Mouse (Mus musculus): Measurements from ENCODE around the gene Pum1. TPM values are rescaled to one million over a fixed set of nuclear protein-coding genes. Genes with fewer than 3 reads are reported as not detected.

Pum1 gene
- polyA plus RNA-seq, 1 experiment = 56.5 TPM

- no peaks in the 10 kb centered on the region for H3K36me3 ChIP-seq (ENCODE audit: control insufficient read depth, insufficient read depth, low read length)
- no peak overlapping the region for H3K4me3 ChIP-seq (ENCODE audit: control insufficient read depth, low read depth, low read length)
- H3K27me3 ChIP-seq (ENCODE audit: control insufficient read depth, insufficient read depth, low read length) = no peaks in the 10 kb centered on the region
- no peaks in the 10 kb centered on the region for H3K4me1 ChIP-seq (ENCODE audit: control insufficient read depth, insufficient read depth, low read length)
- no peak overlapping the region for H3K27ac ChIP-seq (ENCODE audit: control insufficient read depth, insufficient read depth, low read depth, low read length)
- no peak for TF ChIP-seq CTCF (IDR thresholded peaks at IDR 0.05; ENCODE audit: control insufficient read depth, insufficient read depth, insufficient replicate concordance, low read depth, low read length)
- TF ChIP-seq POLR2A (IDR thresholded peaks at IDR 0.05; ENCODE audit: control insufficient read depth, low read depth, low read length) = no peak
Observed at GRCm38 (mm10) chr4:130640031-130640717, 22.9 kb upstream of the Pum1 start.

- Histone ChIP-seq H3K27ac (ENCODE audit: control insufficient read depth, insufficient read depth, low read depth, low read length) (no peak overlapping the region), H3K4me1 (ENCODE audit: control insufficient read depth, insufficient read depth, low read length) (no peaks in the 10 kb centered on the region), H3K36me3 (ENCODE audit: control insufficient read depth, insufficient read depth, low read length) (no peaks in the 10 kb centered on the region), H3K27me3 (ENCODE audit: control insufficient read depth, insufficient read depth, low read length) (no peaks in the 10 kb centered on the region), H3K4me3 (ENCODE audit: control insufficient read depth, low read depth, low read length) (no peak overlapping the region)
- TF ChIP-seq CTCF (IDR thresholded peaks at IDR 0.05; ENCODE audit: control insufficient read depth, insufficient read depth, insufficient replicate concordance, low read depth, low read length) (no peak), POLR2A (IDR thresholded peaks at IDR 0.05; ENCODE audit: control insufficient read depth, low read depth, low read length) (no peak)
Observed at GRCm38 (mm10) chr4:130642468-130642867, 20.7 kb upstream of the Pum1 start.

GRCm38 (mm10) chr4:130645426-130645825 is 17.7 kb upstream of the Pum1 start:
- H3K27ac ChIP-seq (ENCODE audit: control insufficient read depth, insufficient read depth, low read depth, low read length) = no peak overlapping the region
- TF ChIP-seq POLR2A (IDR thresholded peaks at IDR 0.05; ENCODE audit: control insufficient read depth, low read depth, low read length) (no peak), CTCF (IDR thresholded peaks at IDR 0.05; ENCODE audit: control insufficient read depth, insufficient read depth, insufficient replicate concordance, low read depth, low read length) (no peak)
- H3K4me3 ChIP-seq (ENCODE audit: control insufficient read depth, low read depth, low read length) = no peak overlapping the region
- H3K36me3 ChIP-seq (ENCODE audit: control insufficient read depth, insufficient read depth, low read length) = no peaks in the 10 kb centered on the region
- no peaks in the 10 kb centered on the region for H3K27me3 ChIP-seq (ENCODE audit: control insufficient read depth, insufficient read depth, low read length)
- H3K4me1 ChIP-seq (ENCODE audit: control insufficient read depth, insufficient read depth, low read length) = no peaks in the 10 kb centered on the region

- Histone ChIP-seq H3K36me3 (ENCODE audit: control insufficient read depth, insufficient read depth, low read length) (no peaks in the 10 kb centered on the region), H3K27ac (ENCODE audit: control insufficient read depth, insufficient read depth, low read depth, low read length) (no peak overlapping the region), H3K4me3 (ENCODE audit: control insufficient read depth, low read depth, low read length) (no peak overlapping the region), H3K27me3 (ENCODE audit: control insufficient read depth, insufficient read depth, low read length) (no peaks in the 10 kb centered on the region), H3K4me1 (ENCODE audit: control insufficient read depth, insufficient read depth, low read length) (no peaks in the 10 kb centered on the region; the same call in 1 of the 2 replicates)
- no peak for TF ChIP-seq POLR2A (IDR thresholded peaks at IDR 0.05; ENCODE audit: control insufficient read depth, low read depth, low read length)
- TF ChIP-seq CTCF (IDR thresholded peaks at IDR 0.05; ENCODE audit: control insufficient read depth, insufficient read depth, insufficient replicate concordance, low read depth, low read length) = no peak
Observed at GRCm38 (mm10) chr4:130651286-130651685, 11.8 kb upstream of the Pum1 start.

- no peaks in the 10 kb centered on the region for H3K27me3 ChIP-seq (ENCODE audit: control insufficient read depth, insufficient read depth, low read length)
- no peaks in the 10 kb centered on the region for H3K36me3 ChIP-seq (ENCODE audit: control insufficient read depth, insufficient read depth, low read length)
- no peaks in the 10 kb centered on the region; the same call in 1 of the 2 replicates for H3K4me1 ChIP-seq (ENCODE audit: control insufficient read depth, insufficient read depth, low read length)
- H3K4me3 ChIP-seq (ENCODE audit: control insufficient read depth, low read depth, low read length) = no peak overlapping the region
- TF ChIP-seq POLR2A (IDR thresholded peaks at IDR 0.05; ENCODE audit: control insufficient read depth, low read depth, low read length) (no peak), CTCF (IDR thresholded peaks at IDR 0.05; ENCODE audit: control insufficient read depth, insufficient read depth, insufficient replicate concordance, low read depth, low read length) (no peak)
- H3K27ac ChIP-seq (ENCODE audit: control insufficient read depth, insufficient read depth, low read depth, low read length) = no peak overlapping the region
Observed at GRCm38 (mm10) chr4:130652546-130652945, 10.6 kb upstream of the Pum1 start.

GRCm38 (mm10) chr4:130657820-130658565 is 5.1 kb upstream of the Pum1 start:
- Histone ChIP-seq H3K27ac (ENCODE audit: control insufficient read depth, insufficient read depth, low read depth, low read length) (no peak overlapping the region), H3K27me3 (ENCODE audit: control insufficient read depth, insufficient read depth, low read length) (no peaks in the 10 kb centered on the region), H3K36me3 (ENCODE audit: control insufficient read depth, insufficient read depth, low read length) (no peaks in the 10 kb centered on the region), H3K4me1 (ENCODE audit: control insufficient read depth, insufficient read depth, low read length) (peaks cover 3% of the 10 kb centered on the region), H3K4me3 (ENCODE audit: control insufficient read depth, low read depth, low read length) (no peak overlapping the region)
- TF ChIP-seq POLR2A (IDR thresholded peaks at IDR 0.05; ENCODE audit: control insufficient read depth, low read depth, low read length) (no peak), CTCF (IDR thresholded peaks at IDR 0.05; ENCODE audit: control insufficient read depth, insufficient read depth, insufficient replicate concordance, low read depth, low read length) (no peak)

GRCm38 (mm10) chr4:130659470-130659869 is 3.7 kb upstream of the Pum1 start:
- TF ChIP-seq POLR2A (IDR thresholded peaks at IDR 0.05; ENCODE audit: control insufficient read depth, low read depth, low read length) (no peak), CTCF (IDR thresholded peaks at IDR 0.05; ENCODE audit: control insufficient read depth, insufficient read depth, insufficient replicate concordance, low read depth, low read length) (no peak)

More at GRCm38 (mm10) chr4:130659470-130659869, 3.7 kb upstream of the Pum1 start:
- H3K4me1 ChIP-seq (ENCODE audit: control insufficient read depth, insufficient read depth, low read length) = peaks cover 3% of the 10 kb centered on the region
- H3K4me3 ChIP-seq (ENCODE audit: control insufficient read depth, low read depth, low read length) = no peak overlapping the region
- H3K27me3 ChIP-seq (ENCODE audit: control insufficient read depth, insufficient read depth, low read length) = no peaks in the 10 kb centered on the region
- H3K27ac ChIP-seq (ENCODE audit: control insufficient read depth, insufficient read depth, low read depth, low read length) = no peak overlapping the region
- no peaks in the 10 kb centered on the region for H3K36me3 ChIP-seq (ENCODE audit: control insufficient read depth, insufficient read depth, low read length)
